In the genomic region with DNA sequence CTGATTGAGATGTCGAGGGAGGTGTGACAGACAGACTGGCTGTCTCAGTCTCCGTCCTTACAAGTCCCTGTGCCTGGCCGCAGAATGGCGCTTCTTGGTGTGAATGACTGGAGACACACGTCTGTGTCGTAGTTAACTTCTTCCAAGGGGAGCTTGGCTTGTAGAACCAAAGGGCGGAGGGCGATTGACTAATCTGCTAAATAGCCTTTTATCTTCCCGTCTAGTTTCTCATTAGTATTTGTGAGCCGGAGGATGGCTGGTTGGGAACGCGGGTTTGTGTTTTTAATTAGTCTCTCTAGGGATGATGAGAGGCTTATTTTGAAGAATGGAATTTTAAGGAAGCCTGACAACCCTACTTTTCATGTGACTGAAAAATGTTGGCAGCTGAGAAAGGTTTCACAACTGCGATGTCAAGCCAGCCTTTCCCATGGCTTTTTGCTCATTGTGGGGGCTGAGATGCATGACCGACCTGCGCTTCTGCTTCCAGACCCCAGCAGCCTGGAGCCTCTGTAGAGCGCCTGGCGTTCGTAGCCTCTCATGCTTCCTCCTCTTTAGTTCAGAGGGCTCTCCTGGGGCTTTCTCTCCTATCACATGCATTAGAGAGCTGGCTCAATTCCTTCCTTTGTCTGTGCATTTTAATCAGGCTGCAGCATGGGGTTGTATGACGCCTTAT, we compare ENCODE assay signal across 7 mouse cellular contexts.
A peak's percentile ranks its signal among the peaks of the same experiment; 100 is the strongest.
DNase-seq lines count a peak whose midpoint lies in the region; ATAC-seq lines count a peak whose summit lies in the region.

No protein-coding gene starts in this region.

- no peaks in the 10 kb centered on the region for H3K9me3 ChIP-seq in embryonic facial prominence, embryonic 10.5 days
- no peaks in the 10 kb centered on the region for H3K9me3 ChIP-seq in heart, embryonic 13.5 days

- peak overlapping the region; percentile 10; the same call in 1 of the 2 replicates for H3K27ac ChIP-seq in embryonic facial prominence, embryonic 10.5 days (replicated peaks)
- no peak overlapping the region for H3K27ac ChIP-seq in heart, embryonic 13.5 days (replicated peaks)

- H3K36me3 ChIP-seq in embryonic facial prominence, embryonic 10.5 days (replicated peaks): no peaks in the 10 kb centered on the region
- no peaks in the 10 kb centered on the region for H3K36me3 ChIP-seq in heart, embryonic 13.5 days

- 18% methylated on average over 19 of the region's 19 CpGs for whole genome bisulfite sequencing in embryonic facial prominence, embryonic 10.5 days
- 27% methylated on average over 19 of the region's 19 CpGs for WGBS in heart, embryonic 13.5 days

- peak; percentile 19 for DNase-seq in adipocyte (ENCODE audit: low spot score)
- DNase-seq in embryonic facial prominence, embryonic 10.5 days (ENCODE audit: low spot score): peak; percentile 30
- DNase-seq in lung, postnatal 14 days: peak; percentile 22
- no peak for DNase-seq in thymus, postnatal 10 days (ENCODE audit: low spot score in 2 of 2)
- DNase-seq in spleen, adult 12 weeks (ENCODE audit: low spot score): no peak
- no peak for DNase-seq in ovary, postnatal 14 days (ENCODE audit: low spot score)

- H3K4me1 ChIP-seq in embryonic facial prominence, embryonic 10.5 days: peaks cover 24% of the 10 kb centered on the region
- H3K4me1 ChIP-seq in heart, embryonic 13.5 days: peaks cover 24% of the 10 kb centered on the region

- ATAC-seq in heart, embryonic 13.5 days (ENCODE audit: extremely low read depth, insufficient number of reproducible peaks, low FRiP score, low TSS enrichment): no peak

- peak overlapping the region; percentile 54 for H3K4me2 ChIP-seq in heart, embryonic 13.5 days

- peak overlapping the region; percentile 8; the same call in 1 of the 2 replicates for H3K9ac ChIP-seq in heart, embryonic 13.5 days

- no peaks in the 10 kb centered on the region for H3K27me3 ChIP-seq in embryonic facial prominence, embryonic 10.5 days (replicated peaks; ENCODE audit: low read depth, poor library complexity, severe bottlenecking)
- no peaks in the 10 kb centered on the region for H3K27me3 ChIP-seq in heart, embryonic 13.5 days (replicated peaks)

- H3K4me3 ChIP-seq in embryonic facial prominence, embryonic 10.5 days: peak overlapping the region; percentile 8; the same call in 1 of the 2 replicates
- peak overlapping the region; percentile 21; the same call in 1 of the 2 replicates for H3K4me3 ChIP-seq in heart, embryonic 13.5 days

Comparison
In these comparisons a context has a peak if more than half of its experiments do, and no peak if none do; other contexts are left out.
1. DNase-seq: peak in adipocyte (single experiment), embryonic facial prominence, embryonic 10.5 days (single experiment) and lung, postnatal 14 days (single experiment); none in thymus, postnatal 10 days (0 of 2), spleen, adult 12 weeks (single experiment) and ovary, postnatal 14 days (single experiment).